Mouse (Mus musculus): ENCODE results near the gene Sema4f. TPM values are rescaled to one million over a fixed set of nuclear protein-coding genes. Genes with fewer than 3 reads are reported as not detected.

The Sema4f gene
- polyA plus RNA-seq, 1 experiment from 2014 or later: 3.2 TPM

DNA sequence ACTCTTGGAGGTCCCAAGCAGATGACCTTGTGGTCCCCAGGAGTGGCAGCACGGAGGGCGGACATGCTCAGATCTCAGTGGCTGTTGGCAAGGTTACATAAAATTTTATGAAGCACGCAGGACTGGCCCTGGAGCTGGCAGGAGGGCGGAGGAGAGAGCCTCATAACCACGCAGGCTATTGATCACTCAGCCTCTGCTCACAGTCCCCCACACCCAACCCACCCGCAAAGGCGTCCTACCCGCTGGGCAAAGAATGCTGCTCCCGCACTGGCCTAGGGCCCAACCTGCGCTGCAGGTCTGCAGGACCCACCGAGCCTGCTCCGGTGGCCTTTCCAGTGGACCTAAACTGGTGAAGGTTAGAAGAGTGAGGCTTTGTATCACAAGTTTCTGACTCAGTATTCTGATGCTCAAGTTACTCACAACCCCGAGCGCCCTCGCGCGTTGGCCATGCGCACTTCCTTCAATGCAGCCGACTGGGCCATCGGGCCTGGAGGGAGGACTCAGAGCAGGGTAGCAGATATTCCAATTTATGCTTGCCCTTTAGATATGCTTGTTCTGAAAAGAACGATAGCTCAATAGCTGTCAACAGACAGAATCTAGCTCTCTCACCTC is 58.0 kb downstream of the Sema4f start:
- Histone ChIP-seq H3K4me1 (replicated peaks) (0 out of 2 replicates have a peak, but pooled peaks cover 6% of the 10 kb centered on the region), H3K9me3 (no peaks in the 10 kb centered on the region), H3K27ac (0 out of 2 replicates have a peak overlapping the region, but pooled peaks have one; percentile 50), H3K27me3 (ENCODE audit: insufficient read depth, poor library complexity, severe bottlenecking) (no peaks in the 10 kb centered on the region), H3K4me3 (no peak overlapping the region), H3K36me3 (no peaks in the 10 kb centered on the region)
- WGBS: 48% methylated on average over 21 of the region's 21 CpGs
- peak; percentile 66 for DNase-seq (ENCODE audit: low spot score)

DNA sequence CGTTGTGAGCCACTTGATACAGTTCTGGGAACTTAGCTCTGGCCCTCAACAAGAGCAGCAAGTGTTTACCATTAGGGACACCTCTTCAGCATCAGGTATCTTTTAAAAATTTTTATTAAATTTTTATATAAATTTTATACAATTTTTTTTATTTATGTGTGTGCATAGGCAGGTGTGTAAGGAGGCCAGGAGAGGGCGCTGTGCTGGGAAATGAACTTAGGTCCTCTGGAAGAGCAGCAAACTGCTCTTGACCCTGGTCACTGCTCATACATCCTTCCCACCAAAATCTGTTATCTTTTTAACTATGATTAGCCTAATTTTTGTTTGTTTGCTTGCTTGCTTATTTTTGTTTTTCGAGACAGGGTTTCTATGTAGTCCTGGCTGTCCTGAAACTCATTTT is 58.8 kb downstream of the Sema4f start:
- 79% methylated on average over 3 of the region's 3 CpGs for WGBS
- Histone ChIP-seq H3K27me3 (ENCODE audit: insufficient read depth, poor library complexity, severe bottlenecking) (no peaks in the 10 kb centered on the region), H3K4me3 (no peak overlapping the region), H3K27ac (no peak overlapping the region), H3K9me3 (no peaks in the 10 kb centered on the region), H3K36me3 (no peaks in the 10 kb centered on the region), H3K4me1 (replicated peaks) (0 out of 2 replicates have a peak, but pooled peaks cover 6% of the 10 kb centered on the region)
- no peak for DNase-seq (ENCODE audit: low spot score)

DNA sequence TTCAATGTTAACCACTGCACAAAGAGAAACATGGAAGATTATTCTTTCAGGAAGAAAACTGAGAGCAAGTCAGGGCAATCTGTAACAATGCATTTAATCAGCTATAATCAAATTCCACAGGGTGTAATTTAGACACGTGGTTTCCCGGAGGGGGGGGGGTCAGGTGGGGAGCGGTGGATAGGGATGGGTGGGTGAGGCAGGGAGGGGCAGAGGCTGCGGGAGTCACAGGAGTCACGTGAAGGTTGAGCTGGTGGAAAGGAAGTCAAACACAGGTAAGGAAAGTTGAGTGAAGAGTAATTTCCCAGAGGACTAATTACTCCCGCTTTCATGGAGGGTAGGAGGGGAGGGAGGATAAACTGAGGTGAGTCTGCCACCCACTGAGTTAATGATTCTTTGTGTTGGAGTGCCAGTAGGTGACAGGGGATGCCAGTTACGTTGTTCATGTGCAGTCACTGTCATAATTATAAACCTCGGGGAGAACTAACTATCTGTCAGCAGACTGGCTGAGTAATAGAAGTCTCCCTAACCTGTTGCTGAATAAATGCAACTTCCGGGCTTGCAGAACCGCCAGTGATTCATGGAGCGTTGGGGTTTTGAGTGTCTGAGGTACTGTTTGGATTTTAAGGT is 60.0 kb downstream of the Sema4f start:
- 0 out of 2 replicates have a peak, but pooled peaks cover 6% of the 10 kb centered on the region for H3K4me1 ChIP-seq (replicated peaks)
- H3K27ac ChIP-seq: no peak overlapping the region
- 76% methylated on average over 11 of the region's 11 CpGs for WGBS
- H3K4me3 ChIP-seq: no peak overlapping the region
- no peaks in the 10 kb centered on the region for H3K27me3 ChIP-seq (ENCODE audit: insufficient read depth, poor library complexity, severe bottlenecking)
- no peaks in the 10 kb centered on the region for H3K9me3 ChIP-seq
- DNase-seq (ENCODE audit: low spot score): no peak
- no peaks in the 10 kb centered on the region for H3K36me3 ChIP-seq

DNA sequence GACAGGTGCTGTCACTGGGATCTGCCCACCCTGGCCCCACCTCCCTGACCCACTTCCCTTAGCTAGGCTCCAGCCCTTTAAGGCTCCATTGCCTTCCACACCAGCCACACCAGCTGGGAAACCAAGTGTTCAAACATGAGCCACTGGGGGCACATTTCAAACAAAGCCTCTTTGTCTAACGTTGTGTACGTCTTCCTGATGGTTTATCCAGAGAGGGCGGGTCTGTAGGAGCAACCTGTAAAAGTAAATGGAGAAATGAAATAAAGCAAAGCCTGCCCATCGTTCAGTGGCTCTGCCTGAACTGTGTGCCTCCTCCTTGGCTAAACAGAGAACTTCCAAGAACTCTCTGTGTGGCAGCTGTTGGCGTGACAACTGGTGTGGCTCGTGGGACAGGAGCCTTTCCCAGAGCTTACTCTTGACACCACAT is 64.0 kb downstream of the Sema4f start:
- DNase-seq (ENCODE audit: low spot score): no peak

DNA sequence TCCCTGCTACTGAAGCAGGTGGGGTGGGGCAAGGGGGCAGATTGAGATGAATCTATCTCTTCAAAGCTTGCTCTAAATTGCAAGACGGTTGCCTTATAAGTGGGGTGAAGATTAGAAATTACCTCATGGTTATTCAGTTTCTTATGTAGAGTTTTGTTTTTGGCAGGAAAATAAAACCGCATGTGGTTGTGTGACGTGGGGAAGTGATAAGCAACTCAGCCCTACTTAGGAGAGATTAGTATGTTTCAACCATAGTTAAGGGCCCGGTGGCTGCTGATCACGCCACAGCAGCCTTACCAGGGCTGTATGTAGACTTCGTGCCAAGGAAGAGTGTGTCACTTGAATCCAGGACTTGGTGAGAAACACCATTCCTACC is 67.2 kb downstream of the Sema4f start:
- Histone ChIP-seq H3K27ac (no peak overlapping the region), H3K36me3 (no peaks in the 10 kb centered on the region), H3K4me3 (no peak overlapping the region), H3K27me3 (ENCODE audit: insufficient read depth, poor library complexity, severe bottlenecking) (no peaks in the 10 kb centered on the region), H3K9me3 (no peaks in the 10 kb centered on the region), H3K4me1 (replicated peaks) (0 out of 2 replicates have a peak, but pooled peaks cover 4% of the 10 kb centered on the region)
- 90% methylated on average over 6 of the region's 6 CpGs for WGBS
- DNase-seq (ENCODE audit: low spot score): no peak

More for the DNA sequence above, 64.0 kb downstream of the Sema4f start:
- Histone ChIP-seq H3K27ac (no peak overlapping the region), H3K36me3 (no peaks in the 10 kb centered on the region), H3K27me3 (ENCODE audit: insufficient read depth, poor library complexity, severe bottlenecking) (no peaks in the 10 kb centered on the region), H3K4me1 (replicated peaks) (0 out of 2 replicates have a peak, but pooled peaks cover 4% of the 10 kb centered on the region), H3K9me3 (no peaks in the 10 kb centered on the region), H3K4me3 (no peak overlapping the region)
- 69% methylated on average over 6 of the region's 6 CpGs for WGBS

DNA sequence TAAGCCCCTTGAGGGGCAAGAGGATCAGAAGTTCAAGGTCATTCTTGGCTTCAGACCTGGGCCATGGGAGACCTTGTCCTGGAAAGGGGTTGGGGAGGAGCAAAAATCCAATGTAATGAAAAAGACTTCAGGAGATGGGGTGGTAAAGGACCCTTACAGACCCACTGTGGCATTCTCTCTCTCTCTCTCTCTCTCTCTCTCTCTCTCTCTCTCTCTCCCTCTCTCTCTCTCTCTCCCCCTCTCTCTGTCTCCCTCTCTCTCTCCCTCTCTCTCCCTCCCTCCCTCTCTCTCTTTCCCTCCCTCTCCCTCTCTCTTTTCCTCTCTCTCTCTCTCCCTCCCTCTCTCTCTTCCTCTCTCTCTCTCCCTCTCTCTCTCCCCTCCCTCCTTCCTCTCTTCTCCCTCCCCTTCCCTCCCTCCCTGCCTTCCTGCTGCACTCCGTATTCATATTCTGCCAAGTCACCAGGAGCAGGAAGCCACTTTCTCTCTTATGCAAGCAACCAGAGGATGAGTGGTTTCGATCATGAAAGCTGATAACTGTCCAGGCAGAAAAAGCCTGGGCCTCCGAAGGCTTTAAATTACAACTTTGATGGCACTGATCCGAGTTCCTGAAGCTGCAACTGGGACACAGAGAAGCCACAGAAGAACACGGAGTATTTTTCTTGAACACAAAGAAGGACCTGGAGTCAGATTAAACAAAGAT is 67.8 kb downstream of the Sema4f start:
- Histone ChIP-seq H3K27ac (no peak overlapping the region), H3K27me3 (ENCODE audit: insufficient read depth, poor library complexity, severe bottlenecking) (no peaks in the 10 kb centered on the region), H3K36me3 (no peaks in the 10 kb centered on the region), H3K4me3 (no peak overlapping the region), H3K4me1 (replicated peaks) (0 out of 2 replicates have a peak, but pooled peaks cover 4% of the 10 kb centered on the region), H3K9me3 (no peaks in the 10 kb centered on the region)
- no peak for DNase-seq (ENCODE audit: low spot score)
- 42% methylated on average over 5 of the region's 5 CpGs for WGBS

DNA sequence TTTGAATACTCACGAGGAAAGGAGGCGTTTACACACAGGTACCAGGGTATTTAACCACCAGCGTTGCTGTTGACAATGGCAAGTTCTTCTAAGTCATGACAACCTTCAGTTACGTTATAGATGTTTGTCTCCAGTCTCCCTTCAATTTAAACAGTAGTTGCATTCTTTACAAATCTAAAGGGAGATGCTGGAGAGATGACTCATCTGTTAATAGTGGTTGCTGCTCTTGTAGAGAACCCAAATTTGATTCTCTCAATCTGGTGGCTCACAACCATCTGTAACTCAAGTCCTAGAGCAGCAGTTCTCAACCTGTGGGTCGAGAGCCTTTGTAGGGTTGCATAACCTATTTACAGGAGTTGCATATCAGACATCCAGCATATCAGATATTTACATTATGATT is 71.1 kb downstream of the Sema4f start:
- H3K9me3 ChIP-seq: no peaks in the 10 kb centered on the region
- no peak for DNase-seq (ENCODE audit: low spot score)
- no peak overlapping the region for H3K4me3 ChIP-seq
- no peaks in the 10 kb centered on the region for H3K36me3 ChIP-seq
- H3K27ac ChIP-seq: no peak overlapping the region
- H3K4me1 ChIP-seq (replicated peaks): 0 out of 2 replicates have a peak, but pooled peaks cover 4% of the 10 kb centered on the region
- 82% methylated on average over 5 of the region's 5 CpGs for WGBS
- H3K27me3 ChIP-seq (ENCODE audit: insufficient read depth, poor library complexity, severe bottlenecking): no peaks in the 10 kb centered on the region

DNA sequence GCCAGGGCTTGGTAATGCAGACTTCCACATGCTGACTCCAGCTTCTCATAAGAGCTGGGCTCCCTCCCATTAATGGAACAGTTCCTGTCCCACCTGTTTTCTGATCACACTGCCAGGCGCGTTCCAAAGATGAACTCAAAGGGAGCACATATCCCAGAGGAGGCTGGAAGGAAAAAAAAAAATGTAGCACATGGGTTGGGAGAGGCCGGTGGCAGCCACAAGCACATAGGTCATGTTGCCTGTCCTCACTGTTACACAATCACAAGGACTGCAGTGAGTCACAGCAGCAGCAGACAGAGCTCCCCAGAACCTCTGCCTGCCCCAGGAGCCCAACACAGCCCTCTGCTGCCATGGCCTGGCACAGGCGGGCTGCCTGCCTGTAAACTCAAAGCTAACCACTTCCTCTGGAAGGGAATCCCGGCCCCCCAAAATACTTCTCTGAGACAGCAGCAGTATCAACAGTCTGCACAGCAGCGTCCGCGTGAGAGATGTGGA is 76.1 kb downstream of the Sema4f start:
- no peak overlapping the region for H3K27ac ChIP-seq
- no peaks in the 10 kb centered on the region for H3K9me3 ChIP-seq
- H3K4me1 ChIP-seq (replicated peaks): peaks cover 15% of the 10 kb centered on the region
- no peak overlapping the region for H3K4me3 ChIP-seq
- H3K27me3 ChIP-seq (ENCODE audit: insufficient read depth, poor library complexity, severe bottlenecking): no peaks in the 10 kb centered on the region
- WGBS: 86% methylated on average over 8 of the region's 8 CpGs
- no peak for DNase-seq (ENCODE audit: low spot score)
- no peaks in the 10 kb centered on the region for H3K36me3 ChIP-seq

DNA sequence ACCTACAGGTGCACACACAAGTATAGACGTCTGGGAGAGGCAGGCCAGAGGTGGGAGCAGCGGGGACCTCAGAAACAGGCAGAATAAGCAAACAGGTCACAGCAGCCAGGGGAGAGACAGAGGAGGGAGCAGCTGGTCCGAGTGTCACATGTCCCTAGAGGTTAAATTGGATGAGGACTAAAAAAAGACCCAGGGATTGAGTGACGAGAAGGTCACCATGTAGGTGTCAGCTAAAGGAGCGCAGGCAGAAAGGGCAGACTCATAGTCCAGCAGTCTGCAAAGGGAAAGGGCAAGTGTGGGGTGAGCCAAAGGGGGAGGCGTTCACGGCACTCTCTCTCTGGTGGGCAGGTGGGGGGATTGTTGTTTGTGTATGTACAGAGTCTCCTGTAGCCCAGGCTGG is 77.1 kb downstream of the Sema4f start:
- Histone ChIP-seq H3K27ac (0 out of 2 replicates have a peak overlapping the region, but pooled peaks have one; percentile 50), H3K27me3 (ENCODE audit: insufficient read depth, poor library complexity, severe bottlenecking) (no peaks in the 10 kb centered on the region), H3K4me3 (no peak overlapping the region), H3K36me3 (no peaks in the 10 kb centered on the region), H3K4me1 (replicated peaks) (peaks cover 15% of the 10 kb centered on the region), H3K9me3 (no peaks in the 10 kb centered on the region)
- no peak for DNase-seq (ENCODE audit: low spot score)
- 42% methylated on average over 7 of the region's 7 CpGs for whole genome bisulfite sequencing

DNA sequence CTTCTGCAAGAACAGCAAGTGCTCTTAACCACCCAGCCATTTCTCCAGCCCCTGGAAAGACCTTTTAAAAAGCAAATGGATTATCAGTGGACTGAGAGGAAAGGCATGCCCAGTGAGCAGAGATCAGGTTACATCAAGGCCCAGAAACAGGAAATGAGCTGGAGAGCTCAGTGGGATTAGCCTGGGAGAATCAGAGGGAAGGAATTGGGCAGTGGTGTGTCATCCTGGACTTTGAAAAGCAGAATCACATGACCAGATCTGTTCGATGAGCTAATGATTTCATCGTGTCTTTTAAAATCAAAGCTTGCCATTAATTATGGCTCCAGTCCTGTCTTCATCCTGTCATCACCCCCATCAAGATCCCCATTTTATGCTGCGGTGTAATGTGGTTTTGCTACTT is 77.5 kb downstream of the Sema4f start:
- Histone ChIP-seq H3K27ac (no peak overlapping the region), H3K27me3 (ENCODE audit: insufficient read depth, poor library complexity, severe bottlenecking) (no peaks in the 10 kb centered on the region), H3K9me3 (no peaks in the 10 kb centered on the region), H3K36me3 (no peaks in the 10 kb centered on the region), H3K4me3 (no peak overlapping the region), H3K4me1 (replicated peaks) (peaks cover 15% of the 10 kb centered on the region)
- WGBS: 62% methylated on average over 3 of the region's 3 CpGs
- no peak for DNase-seq (ENCODE audit: low spot score)

Measured in hindbrain, embryonic 10.5 days (tissue).